Mouse (Mus musculus) small intestine, adult 2 months (tissue): ENCODE measurements around the gene Corin. TPM values are rescaled to one million over a fixed set of nuclear protein-coding genes. Genes with fewer than 3 reads are reported as not detected.

Experiments
- H3K27ac ChIP-seq: fragments of 200-500 bp; 2 replicates; pipeline ENCODE4 v1.5.1; 2012; ENCODE audit warnings: low read depth, low read length, control low read depth, inconsistent platforms; ENCODE audit not compliant: insufficient read depth
- H3K27me3 ChIP-seq: fragments of 200-500 bp; 2 replicates; pipeline ENCODE4 v1.6.1; 2012; ENCODE audit warnings: mild to moderate bottlenecking, moderate library complexity, low read length, inconsistent platforms; ENCODE audit not compliant: control insufficient read depth, insufficient read depth
- H3K36me3 ChIP-seq: fragments of 200-500 bp; 2 replicates; pipeline ENCODE4 v1.6.1; 2012; ENCODE audit warnings: mild to moderate bottlenecking, low read length, control low read depth, inconsistent platforms; ENCODE audit not compliant: control insufficient read depth, insufficient read depth
- H3K4me1 ChIP-seq: fragments of 200-500 bp; 2 replicates; pipeline ENCODE4 v1.6.1; 2012; ENCODE audit warnings: low read length, inconsistent platforms, mixed read lengths; ENCODE audit not compliant: control insufficient read depth, insufficient read depth, insufficient read length
- H3K4me3 ChIP-seq: fragments of 200-500 bp; 2 replicates; pipeline ENCODE4 v1.5.1; 2012; ENCODE audit warnings: low read depth, mild to moderate bottlenecking, control low read depth, inconsistent platforms, low read length, moderate library complexity
- CTCF ChIP-seq: fragments of 200-500 bp; IDR thresholded peaks from 2 replicates; pipeline ENCODE4 v1.5.1; 2012; ENCODE audit warnings: low read depth, mild to moderate bottlenecking, control low read depth, inconsistent platforms, low read length, moderate library complexity, mixed read lengths; ENCODE audit not compliant: insufficient replicate concordance, insufficient read length; ENCODE audit errors: extremely low read depth
- POLR2A ChIP-seq: fragments of 200-500 bp; IDR thresholded peaks from 2 replicates; pipeline ENCODE4 v1.6.1; 2012; ENCODE audit warnings: low read depth, mild to moderate bottlenecking, control low read depth, inconsistent platforms, low read length, moderate library complexity
- WGBS: fragments of 180-500 bp; shearing (Covaris S2); methylation state at CpG from one replicate; pipeline ENCODE4 v1.1.7; 2018; 5-methylcytosine and 5-hydroxymethylcytosine counted together
- polyA plus RNA-seq: library from polyadenylated mRNA; depleted of rRNA; stranded (reverse); fragments of >200 nt; gene quantifications from 2 replicates; pipeline ENCODE4 v1.2.3, GENCODE M21; 2012

Gene Corin
- polyA plus RNA-seq, 1 experiment: not detected

DNA sequence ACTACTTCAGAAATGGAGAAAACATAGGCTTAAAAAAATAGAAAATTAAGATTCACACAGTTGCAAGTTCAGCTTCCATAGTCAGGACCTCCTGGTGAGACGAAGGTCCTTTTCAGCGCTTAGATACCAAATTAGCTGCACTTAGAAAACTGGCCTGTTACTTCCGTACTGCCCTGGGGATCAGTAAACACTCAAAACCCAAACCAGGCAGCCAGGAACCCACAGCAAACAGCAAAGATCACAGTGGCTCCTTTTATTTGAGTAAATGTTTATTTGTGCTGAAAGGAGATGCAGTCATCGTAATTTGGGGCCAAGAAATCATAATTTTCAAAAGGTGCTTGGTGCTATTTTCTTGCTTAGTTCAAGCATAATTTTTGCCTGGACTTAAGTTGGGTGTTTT is 138.5 kb downstream of the Corin start:
- 68% methylated on average over 4 of the region's 4 CpGs for WGBS
- TF ChIP-seq CTCF (no peak), POLR2A (no peak)
- no peaks in the 10 kb centered on the region for H3K36me3 ChIP-seq
- no peak overlapping the region for H3K27ac ChIP-seq
- H3K4me3 ChIP-seq: no peak overlapping the region
- no peaks in the 10 kb centered on the region for H3K27me3 ChIP-seq
- no peaks in the 10 kb centered on the region for H3K4me1 ChIP-seq

DNA sequence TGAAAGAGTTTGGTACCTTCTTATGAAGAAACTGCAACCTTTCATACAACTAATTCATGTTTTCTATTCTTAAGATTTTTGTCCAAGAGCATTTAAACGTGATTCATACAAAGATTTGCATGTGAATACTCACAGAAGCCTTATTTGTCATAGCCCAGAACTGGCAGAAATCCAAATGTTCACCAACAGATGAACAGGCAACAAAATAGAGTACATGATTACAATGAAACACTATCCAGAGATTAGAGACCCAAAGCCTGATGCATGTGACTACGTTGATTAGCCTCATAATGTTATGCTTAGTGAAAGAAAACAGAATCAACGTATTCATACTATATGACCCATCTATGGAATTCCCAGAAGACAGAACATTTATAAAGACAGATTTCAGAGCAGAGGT is 140.4 kb downstream of the Corin start:
- H3K4me3 ChIP-seq: no peak overlapping the region
- H3K36me3 ChIP-seq: no peaks in the 10 kb centered on the region
- TF ChIP-seq CTCF (no peak), POLR2A (no peak)
- no peaks in the 10 kb centered on the region for H3K4me1 ChIP-seq
- H3K27ac ChIP-seq: no peak overlapping the region
- no peaks in the 10 kb centered on the region for H3K27me3 ChIP-seq
- WGBS: 63% methylated on average over 3 of the region's 3 CpGs

DNA sequence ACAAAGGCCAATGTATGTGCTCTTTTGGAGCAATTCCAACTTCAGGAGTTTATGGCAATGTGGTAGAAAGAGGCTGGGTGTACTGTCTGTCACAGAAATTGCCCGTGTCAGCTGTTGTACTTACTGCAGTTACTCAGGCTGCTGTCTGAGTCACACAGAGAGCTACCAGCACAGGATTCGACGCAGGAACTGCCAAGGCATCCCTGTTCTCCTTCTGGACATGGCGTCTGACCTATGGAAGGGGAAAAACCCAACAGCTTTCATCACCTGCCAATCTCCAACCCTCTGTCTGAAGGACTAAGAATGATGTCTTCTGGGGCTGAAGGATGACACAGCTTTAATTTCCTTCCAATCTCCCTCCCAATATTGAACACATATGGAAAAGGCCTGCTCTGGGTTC is 150.5 kb downstream of the Corin start:
- Histone ChIP-seq H3K4me1 (no peaks in the 10 kb centered on the region), H3K27ac (no peak overlapping the region), H3K4me3 (no peak overlapping the region), H3K27me3 (no peaks in the 10 kb centered on the region), H3K36me3 (no peaks in the 10 kb centered on the region)
- TF ChIP-seq CTCF (no peak), POLR2A (no peak)
- WGBS: 57% methylated on average over 4 of the region's 4 CpGs

DNA sequence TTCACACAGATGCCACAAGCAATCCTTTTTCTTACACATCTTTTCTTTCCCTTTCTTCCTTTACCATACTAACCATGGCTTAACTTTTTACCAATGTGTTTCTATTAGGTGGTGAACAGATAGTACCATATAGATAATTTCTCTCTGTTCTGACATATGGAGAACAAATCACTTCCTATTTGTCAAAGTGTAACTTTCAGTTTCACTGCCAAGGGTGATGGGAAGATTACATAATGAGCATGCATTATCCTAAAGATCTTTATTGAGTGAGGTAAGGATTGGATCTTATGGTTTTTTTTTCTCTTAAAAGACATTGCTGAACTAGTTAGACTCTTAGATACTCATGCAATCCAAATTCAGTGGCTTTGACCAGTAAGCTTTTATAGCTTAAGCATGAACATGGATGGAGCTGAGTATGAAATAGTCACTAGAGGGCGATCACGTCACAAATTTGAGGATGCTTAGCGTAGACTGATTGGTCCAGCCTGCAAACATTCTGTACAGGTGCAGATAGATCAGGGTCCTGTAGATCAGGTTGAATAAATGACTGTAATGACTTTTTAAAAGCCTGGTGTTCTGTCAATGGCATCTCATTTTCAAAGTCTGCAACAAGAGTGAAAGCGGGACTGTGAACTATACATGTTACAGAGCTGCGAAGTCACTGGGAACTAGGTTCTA is 154.1 kb downstream of the Corin start:
- H3K4me1 ChIP-seq: no peaks in the 10 kb centered on the region
- 34% methylated on average over 5 of the region's 5 CpGs for WGBS
- no peak overlapping the region for H3K4me3 ChIP-seq
- H3K27me3 ChIP-seq: no peaks in the 10 kb centered on the region
- H3K36me3 ChIP-seq: no peaks in the 10 kb centered on the region
- H3K27ac ChIP-seq: no peak overlapping the region
- TF ChIP-seq CTCF (no peak), POLR2A (no peak)

DNA sequence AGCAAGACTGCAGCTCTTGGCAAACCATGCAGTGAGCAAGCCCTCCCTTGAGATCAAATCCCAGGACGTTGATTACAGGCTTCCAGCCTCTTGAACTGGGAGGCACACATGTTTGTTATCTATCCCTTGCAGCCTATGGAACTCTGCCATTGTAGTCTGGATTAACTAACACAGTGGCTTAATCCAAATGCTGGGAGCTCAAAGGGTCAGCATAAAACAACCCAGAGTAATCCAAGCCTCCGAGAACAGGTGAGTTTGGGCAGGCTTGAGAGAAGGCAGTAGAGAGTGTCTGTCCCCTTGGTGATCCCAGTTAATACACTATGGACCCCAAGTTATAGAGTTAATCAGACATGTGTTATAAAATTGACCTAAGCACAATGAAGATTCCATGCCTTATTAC is 155.7 kb downstream of the Corin start:
- Histone ChIP-seq H3K36me3 (no peaks in the 10 kb centered on the region), H3K4me3 (no peak overlapping the region), H3K27me3 (no peaks in the 10 kb centered on the region), H3K27ac (no peak overlapping the region), H3K4me1 (no peaks in the 10 kb centered on the region)
- 55% methylated on average over 2 of the region's 2 CpGs for WGBS
- no peak for TF ChIP-seq POLR2A
- no peak for TF ChIP-seq CTCF

DNA sequence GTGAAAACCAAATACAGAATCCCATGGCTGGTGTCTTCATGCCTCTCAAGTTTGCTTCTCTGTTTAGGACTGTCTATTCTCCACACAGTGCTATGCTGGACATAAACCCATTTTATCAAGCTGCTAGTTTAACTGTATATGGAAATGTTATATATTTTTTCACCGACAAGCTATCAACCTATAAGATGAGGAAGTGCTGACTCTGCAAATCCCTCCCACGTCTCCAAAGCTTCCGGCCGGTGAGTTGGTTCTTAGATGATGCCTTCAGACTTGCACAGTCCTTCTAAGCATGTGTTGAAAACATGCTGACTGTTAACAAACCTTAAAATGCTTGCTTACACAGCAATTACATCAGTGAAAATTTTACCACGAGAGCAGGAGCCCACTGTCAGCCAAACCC is 168.4 kb downstream of the Corin start:
- H3K27ac ChIP-seq: no peak overlapping the region
- H3K4me3 ChIP-seq: no peak overlapping the region
- no peaks in the 10 kb centered on the region for H3K36me3 ChIP-seq
- no peak for TF ChIP-seq POLR2A
- TF ChIP-seq CTCF: no peak
- no peaks in the 10 kb centered on the region for H3K27me3 ChIP-seq
- 78% methylated on average over 5 of the region's 5 CpGs for WGBS
- H3K4me1 ChIP-seq: no peaks in the 10 kb centered on the region

DNA sequence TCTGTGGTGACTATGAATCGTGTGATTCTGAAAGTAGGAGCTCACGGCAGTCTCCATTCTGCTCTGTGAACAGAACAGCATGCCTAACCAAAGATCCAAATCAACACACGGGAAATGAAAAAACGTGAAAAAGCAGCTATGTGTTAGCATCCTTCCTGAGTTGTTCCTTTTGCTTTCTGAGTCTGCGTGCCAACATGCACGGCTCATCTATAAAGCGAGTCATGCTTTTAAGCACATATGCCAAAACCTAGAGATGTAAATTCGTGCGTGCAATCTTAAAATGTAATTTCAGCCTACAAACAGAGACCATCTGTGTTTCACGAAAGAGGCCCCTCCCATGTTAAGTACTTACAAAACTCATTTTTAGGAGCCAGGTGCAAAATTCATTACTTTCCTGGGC is 171.4 kb downstream of the Corin start:
- Histone ChIP-seq H3K36me3 (no peaks in the 10 kb centered on the region), H3K4me1 (no peaks in the 10 kb centered on the region), H3K4me3 (no peak overlapping the region), H3K27ac (no peak overlapping the region), H3K27me3 (no peaks in the 10 kb centered on the region)
- WGBS: 85% methylated on average over 10 of the region's 10 CpGs
- TF ChIP-seq CTCF: no peak
